In the genomic region with DNA sequence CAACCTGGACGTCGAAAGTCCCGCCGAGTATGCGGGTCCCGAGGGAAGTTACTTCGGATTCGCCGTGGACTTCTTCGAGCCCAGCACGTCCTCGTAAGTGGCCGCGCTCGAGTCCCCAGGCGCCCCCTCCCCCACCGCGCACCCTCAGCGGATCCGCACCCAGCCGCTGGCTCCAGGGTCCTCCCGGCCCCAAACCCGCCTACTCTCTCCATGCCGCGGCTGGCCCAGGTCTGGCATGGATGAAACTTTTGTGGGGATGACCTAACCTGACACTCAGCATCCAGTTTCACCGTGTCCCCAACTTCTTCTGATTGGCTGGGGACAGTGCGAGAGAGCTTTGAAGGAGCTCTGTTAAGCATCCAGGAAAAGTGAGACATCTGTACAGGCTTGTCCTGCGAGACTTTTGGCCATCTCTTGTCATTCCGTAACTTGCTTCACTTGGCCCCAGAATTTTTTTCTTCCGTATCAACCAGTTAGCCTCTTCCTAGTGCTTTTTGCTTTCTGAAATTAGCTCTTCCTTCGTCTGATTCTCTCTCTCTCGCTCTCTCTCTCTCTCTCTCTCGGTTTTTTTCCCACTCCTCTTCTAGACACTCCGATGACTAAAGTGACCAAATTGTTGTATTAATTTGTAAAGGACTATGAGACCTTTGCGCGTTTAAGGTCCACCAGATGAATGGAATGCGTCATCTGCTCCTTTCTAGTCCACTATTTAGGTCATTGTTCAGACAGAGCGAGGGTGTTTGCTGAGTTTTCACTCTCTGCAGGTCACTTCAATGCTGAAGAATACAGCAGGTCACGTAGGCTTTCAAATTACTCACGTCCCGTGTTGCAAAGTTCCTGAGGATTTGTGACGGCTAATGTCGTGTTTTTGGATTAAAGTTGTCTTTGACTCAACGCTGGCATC, we compare ENCODE assay signal across 8 mouse cellular contexts. TPM values are rescaled to one million over a fixed set of nuclear protein-coding genes. Genes with fewer than 3 reads are reported as not detected.
DNase-seq lines count a peak whose midpoint lies in the region; ATAC-seq and TF ChIP-seq lines count a peak whose summit lies in the region.

No protein-coding gene starts in this region.

- no peaks in the 10 kb centered on the region for H3K9me3 ChIP-seq in embryonic facial prominence, embryonic 11.5 days (replicated peaks; ENCODE audit: control insufficient read depth, low read length)
- H3K9me3 ChIP-seq in heart, embryonic 10.5 days: no peaks in the 10 kb centered on the region
- no peaks in the 10 kb centered on the region for H3K9me3 ChIP-seq in kidney, embryonic 14.5 days (ENCODE audit: control insufficient read depth, low read length)
- no peaks in the 10 kb centered on the region for H3K9me3 ChIP-seq in lung, embryonic 14.5 days (ENCODE audit: low read depth, low read length)

- H3K27me3 ChIP-seq in embryonic facial prominence, embryonic 11.5 days (ENCODE audit: control insufficient read depth, insufficient read depth, low read length): no peaks in the 10 kb centered on the region
- H3K27me3 ChIP-seq in heart, embryonic 10.5 days (ENCODE audit: insufficient read depth, poor library complexity, severe bottlenecking): no peaks in the 10 kb centered on the region
- H3K27me3 ChIP-seq in kidney, embryonic 14.5 days (ENCODE audit: control insufficient read depth, insufficient read depth, low read length): no peaks in the 10 kb centered on the region
- H3K27me3 ChIP-seq in lung, embryonic 14.5 days (ENCODE audit: insufficient read depth, low read length): no peaks in the 10 kb centered on the region

- peak overlapping the region; percentile 67 for H3K4me2 ChIP-seq in embryonic facial prominence, embryonic 11.5 days (ENCODE audit: low read depth, low read length)
- peak overlapping the region; percentile 55 for H3K4me2 ChIP-seq in kidney, embryonic 14.5 days (replicated peaks; ENCODE audit: low read depth, low read length)
- H3K4me2 ChIP-seq in lung, embryonic 14.5 days: peak overlapping the region; percentile 74

- H3K4me1 ChIP-seq in embryonic facial prominence, embryonic 11.5 days (ENCODE audit: control insufficient read depth, insufficient read depth, low read length): no peaks in the 10 kb centered on the region
- H3K4me1 ChIP-seq in heart, embryonic 10.5 days: peaks cover 37% of the 10 kb centered on the region
- H3K4me1 ChIP-seq in kidney, embryonic 14.5 days (ENCODE audit: control insufficient read depth, insufficient read depth, low read length): peaks cover 17% of the 10 kb centered on the region
- H3K4me1 ChIP-seq in lung, embryonic 14.5 days (ENCODE audit: insufficient read depth): peaks cover 11% of the 10 kb centered on the region; the same call in 1 of the 2 replicates

- peak overlapping the region; percentile 96 for H3K9ac ChIP-seq in embryonic facial prominence, embryonic 11.5 days (replicated peaks; ENCODE audit: low read length)
- H3K9ac ChIP-seq in kidney, embryonic 14.5 days (ENCODE audit: low read depth, low read length): peak overlapping the region; percentile 87
- peak overlapping the region; percentile 89 for H3K9ac ChIP-seq in lung, embryonic 14.5 days

- H3K36me3 ChIP-seq in embryonic facial prominence, embryonic 11.5 days (replicated peaks; ENCODE audit: control insufficient read depth, insufficient read depth, low read depth, low read length): no peaks in the 10 kb centered on the region
- no peaks in the 10 kb centered on the region for H3K36me3 ChIP-seq in heart, embryonic 10.5 days
- no peaks in the 10 kb centered on the region for H3K36me3 ChIP-seq in kidney, embryonic 14.5 days (ENCODE audit: control insufficient read depth, insufficient read depth, low read length)
- no peaks in the 10 kb centered on the region for H3K36me3 ChIP-seq in lung, embryonic 14.5 days (ENCODE audit: insufficient read depth)

- no peak for TF ChIP-seq CTCF in lung, embryonic 14.5 days (IDR thresholded peaks at IDR 0.05; ENCODE audit: low read depth)

- peak; percentile 17 for ATAC-seq in activated CD4-positive, CD25-positive, alpha-beta regulatory T cell, adult 4 months
- ATAC-seq in embryonic facial prominence, embryonic 11.5 days (replicated peaks; ENCODE audit: insufficient number of reproducible peaks, low FRiP score, low TSS enrichment, low read depth): peak; percentile 77
- ATAC-seq in kidney, embryonic 14.5 days (ENCODE audit: low FRiP score, low TSS enrichment): peak; percentile 78
- ATAC-seq in lung, embryonic 14.5 days (ENCODE audit: insufficient read depth): peak; percentile 73
- peak; percentile 23; the same call in 1 of the 2 replicates for ATAC-seq in neutrophil, adult 5-6 weeks (ENCODE audit: extremely low read depth, insufficient number of reproducible peaks, low FRiP score, poor library complexity, severe bottlenecking)

- WGBS in embryonic facial prominence, embryonic 11.5 days: 4% methylated on average over 37 of the region's 44 CpGs
- WGBS in heart, embryonic 10.5 days: 6% methylated on average over 44 of the region's 44 CpGs
- WGBS in kidney, embryonic 14.5 days: 3% methylated on average over 40 of the region's 44 CpGs
- WGBS in lung, embryonic 14.5 days: 2% methylated on average over 44 of the region's 44 CpGs

- H3K4me3 ChIP-seq in embryonic facial prominence, embryonic 11.5 days (ENCODE audit: low read depth, low read length): peak overlapping the region; percentile 84
- H3K4me3 ChIP-seq in heart, embryonic 10.5 days: peak overlapping the region; percentile 92
- H3K4me3 ChIP-seq in kidney, embryonic 14.5 days (ENCODE audit: low read length): peak overlapping the region; percentile 60
- H3K4me3 ChIP-seq in lung, embryonic 14.5 days (ENCODE audit: low read depth, low read length): peak overlapping the region; percentile 78

- H3K27ac ChIP-seq in embryonic facial prominence, embryonic 11.5 days (replicated peaks; ENCODE audit: low read depth, low read length): peak overlapping the region; percentile 96
- H3K27ac ChIP-seq in heart, embryonic 10.5 days: peak overlapping the region; percentile 96
- H3K27ac ChIP-seq in kidney, embryonic 14.5 days (ENCODE audit: low read depth, low read length): peak overlapping the region; percentile 99
- H3K27ac ChIP-seq in lung, embryonic 14.5 days (ENCODE audit: low read depth): peak overlapping the region; percentile 98

- DNase-seq in A20 (ENCODE audit: low read depth, low spot score): peak; percentile 81
- peak; percentile 67 for DNase-seq in embryonic facial prominence, embryonic 11.5 days (ENCODE audit: low spot score)
- DNase-seq in heart, embryonic 10.5 days (ENCODE audit: low spot score): peak; percentile 87
- peak; percentile 71 for DNase-seq in lung, embryonic 14.5 days
- peak; percentile 62 for DNase-seq in thymus, postnatal 25 days

RNA-seq across cellular contexts. Expression of a gene that starts 0.9 kb away (rescaled TPM):
- 10 to 100 TPM; 44.3 to 71.5 TPM for polyA plus RNA-seq in activated CD4-positive, CD25-positive, alpha-beta regulatory T cell, adult 4 months (2017; shearing (Covaris generic))
- 59.7 and 76.1 TPM in 2 replicates for polyA plus RNA-seq in embryonic facial prominence, embryonic 11.5 days (2014; fragmentation: Nextera tagmentation; extraction: Ambion mirVana)
- 48.9 and 72.1 TPM in 2 replicates for polyA plus RNA-seq in heart, embryonic 10.5 days (2016; fragmentation: Nextera tagmentation; extraction: Ambion mirVana)
- 117 and 125 TPM in 2 replicates for polyA plus RNA-seq in kidney, embryonic 14.5 days (2014; fragmentation: Nextera tagmentation; extraction: Ambion mirVana)
- 66.8 and 77.0 TPM in 2 replicates for polyA plus RNA-seq in lung, embryonic 14.5 days (2014; fragmentation: Nextera tagmentation; extraction: Ambion mirVana)
- total RNA-seq in neutrophil, adult 5-6 weeks (2017): 37.6 and 45.8 TPM in 2 replicates

Comparison
In these comparisons a context has a peak if more than half of its experiments do, and no peak if none do; other contexts are left out.
1. Peak in every context shown above with its lines: DNase-seq, ATAC-seq, H3K4me3 ChIP-seq and H3K27ac ChIP-seq.
2. ATAC-seq: peak in every context shown above with its lines; median percentile 78 in kidney, embryonic 14.5 days; 77 in embryonic facial prominence, embryonic 11.5 days; 73 in lung, embryonic 14.5 days; 23 in neutrophil, adult 5-6 weeks; 17 in activated CD4-positive, CD25-positive, alpha-beta regulatory T cell, adult 4 months.